Mouse (Mus musculus) C2C12 (cell line): ENCODE data around the gene Osbpl9. TPM values are rescaled to one million over a fixed set of nuclear protein-coding genes. Genes with fewer than 3 reads are reported as not detected.

Experiments
- H3K27me3 ChIP-seq: one replicate; pipeline ENCODE4 v1.6.1; 2011; ENCODE audit not compliant: control insufficient read depth, insufficient read depth, insufficient read length
- H3K36me3 ChIP-seq: one replicate; pipeline ENCODE4 v1.6.1; 2011; ENCODE audit not compliant: control insufficient read depth, insufficient read depth
- H3K4me3 ChIP-seq: one replicate; pipeline ENCODE4 v1.5.1; 2011; ENCODE audit warnings: mild to moderate bottlenecking, control low read depth; ENCODE audit not compliant: poor library complexity, insufficient read depth, severe bottlenecking
- H3K79me2 ChIP-seq: one replicate; pipeline ENCODE4 v1.6.1; 2011; ENCODE audit not compliant: control insufficient read depth, insufficient read depth
- H3K79me3 ChIP-seq: one replicate; pipeline ENCODE4 v1.6.1; 2011; ENCODE audit warnings: low read depth, control low read depth
- H3ac ChIP-seq: one replicate; pipeline ENCODE3; 2011; ENCODE audit warnings: low read depth; ENCODE audit not compliant: control insufficient read depth, insufficient read length
- CEBPB ChIP-seq: IDR thresholded peaks from one replicate; pipeline ENCODE4 v1.6.1; 2011; ENCODE audit warnings: low read depth, mild to moderate bottlenecking, control low read depth, moderate library complexity
- CTCF ChIP-seq: IDR thresholded peaks from one replicate; pipeline ENCODE4 v1.5.1; 2011; ENCODE audit not compliant: control insufficient read depth, insufficient read depth, insufficient read length
- FOSL1 ChIP-seq: IDR thresholded peaks from one replicate; pipeline ENCODE4 v1.8.0; 2011; ENCODE audit warnings: mild to moderate bottlenecking, low read length; ENCODE audit not compliant: poor library complexity, insufficient read depth, severe bottlenecking
- MAX ChIP-seq: IDR thresholded peaks from one replicate; pipeline ENCODE4 v1.6.1; 2011; ENCODE audit warnings: mild to moderate bottlenecking, control low read depth
- MYOD1 ChIP-seq: IDR thresholded peaks from one replicate; pipeline ENCODE4 v1.6.1; 2011; ENCODE audit warnings: low read depth; ENCODE audit not compliant: control insufficient read depth, insufficient read length
- MYOG ChIP-seq: IDR thresholded peaks from one replicate; pipeline ENCODE4 v1.6.1; 2011; ENCODE audit not compliant: control insufficient read depth, insufficient read length; ENCODE audit errors: extremely low read depth
- USF1 ChIP-seq: IDR thresholded peaks from one replicate; pipeline ENCODE4 v1.6.1; 2011; ENCODE audit warnings: low read depth, mild to moderate bottlenecking, control low read depth, moderate library complexity
- polyA plus RNA-seq: library from polyadenylated mRNA; unstranded; fragments of >200 nt; fragmentation: generic; extraction: Trizol; gene quantifications from one replicate; pipeline ENCODE4 v1.2.1, GENCODE M21; 2012; ENCODE audit warnings: missing spikeins

The Osbpl9 gene
- polyA plus RNA-seq, 1 experiment: 27.2 TPM

DNA sequence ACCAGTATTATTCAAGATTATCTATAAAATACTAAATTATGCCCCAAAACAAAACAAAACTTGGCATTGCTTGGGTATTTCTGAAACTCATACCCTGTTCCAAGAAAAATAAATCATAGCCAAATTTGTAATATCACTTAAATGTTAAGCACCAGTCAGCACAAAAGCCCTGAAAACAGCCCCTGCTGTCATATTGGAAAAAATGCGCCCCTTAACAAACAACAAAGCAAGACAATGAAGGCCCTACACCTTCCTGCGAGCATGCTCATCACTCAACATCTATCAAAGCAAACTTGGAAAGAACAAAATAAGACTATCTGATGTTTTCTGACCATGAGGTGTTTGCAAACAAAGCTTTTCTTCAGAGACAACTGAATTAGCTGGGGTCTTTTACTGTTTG lies 91.1 kb downstream of the Osbpl9 start:
- no peak overlapping the region for H3ac ChIP-seq
- no peaks in the 10 kb centered on the region for H3K27me3 ChIP-seq
- no peaks in the 10 kb centered on the region for H3K36me3 ChIP-seq
- peaks cover 70% of the 10 kb centered on the region for H3K79me3 ChIP-seq
- TF ChIP-seq FOSL1 (no peak), MYOG (no peak), USF1 (no peak), CEBPB (no peak), MYOD1 (no peak), CTCF (no peak), MAX (no peak)
- peaks cover 96% of the 10 kb centered on the region for H3K79me2 ChIP-seq
- H3K4me3 ChIP-seq: no peak overlapping the region

GRCm38 (mm10) chr4:109109686-109110085 lies 92.4 kb downstream of the Osbpl9 start:
- peaks cover 89% of the 10 kb centered on the region for H3K79me2 ChIP-seq
- no peak overlapping the region for H3K4me3 ChIP-seq
- H3K79me3 ChIP-seq: peaks cover 62% of the 10 kb centered on the region
- TF ChIP-seq MYOD1 (no peak), CTCF (no peak), USF1 (no peak), MAX (no peak), MYOG (no peak), CEBPB (no peak)
- no peak overlapping the region for H3ac ChIP-seq
- H3K36me3 ChIP-seq: no peaks in the 10 kb centered on the region
- H3K27me3 ChIP-seq: no peaks in the 10 kb centered on the region

DNA sequence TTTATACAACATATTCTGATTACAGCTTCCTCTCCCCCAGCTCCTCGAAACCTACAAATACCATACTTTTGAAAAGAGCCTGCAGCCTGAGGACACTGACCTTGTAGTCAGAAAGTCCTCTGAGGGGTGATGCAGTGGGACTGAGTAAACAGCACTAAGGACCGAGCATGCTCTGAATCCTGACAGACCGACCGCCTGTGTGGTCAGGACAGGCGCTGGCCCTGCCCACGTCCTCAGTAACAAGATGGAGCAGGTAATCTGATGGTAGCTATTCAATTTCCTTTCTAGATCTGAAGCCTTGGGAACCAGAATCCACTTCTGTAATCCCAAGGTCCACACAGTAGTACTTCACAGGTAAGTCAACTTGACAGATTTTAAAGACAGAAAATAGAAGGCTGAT lies 93.1 kb downstream of the Osbpl9 start:
- Histone ChIP-seq H3K4me3 (no peak overlapping the region), H3K27me3 (no peaks in the 10 kb centered on the region), H3K36me3 (no peaks in the 10 kb centered on the region), H3K79me2 (peaks cover 89% of the 10 kb centered on the region), H3K79me3 (peaks cover 60% of the 10 kb centered on the region), H3ac (no peak overlapping the region)
- TF ChIP-seq MYOD1: no peak
- TF ChIP-seq MAX: no peak
- no peak for TF ChIP-seq USF1
- no peak for TF ChIP-seq FOSL1
- TF ChIP-seq CTCF: no peak
- TF ChIP-seq CEBPB: no peak

DNA sequence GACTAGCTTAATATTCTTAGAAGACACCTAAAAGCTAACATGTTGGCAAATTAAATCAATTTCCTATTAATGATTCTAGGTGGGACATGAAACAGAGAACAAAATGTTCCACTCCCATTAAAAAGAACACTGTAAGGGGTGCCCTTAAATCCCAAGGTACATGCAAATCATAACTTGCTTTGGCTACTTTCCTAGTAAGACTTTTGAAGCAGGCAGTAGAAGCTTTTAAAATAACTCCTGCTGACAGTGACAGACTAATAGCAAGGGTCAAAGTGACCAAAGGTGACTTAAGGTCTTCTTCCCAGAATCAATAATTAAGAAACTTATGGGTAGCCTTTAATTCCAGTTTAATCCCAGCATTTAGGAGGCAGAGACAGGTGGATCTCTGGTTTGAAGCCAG lies 95.5 kb downstream of the Osbpl9 start:
- peaks cover under 1% of the 10 kb centered on the region for H3K36me3 ChIP-seq

DNA sequence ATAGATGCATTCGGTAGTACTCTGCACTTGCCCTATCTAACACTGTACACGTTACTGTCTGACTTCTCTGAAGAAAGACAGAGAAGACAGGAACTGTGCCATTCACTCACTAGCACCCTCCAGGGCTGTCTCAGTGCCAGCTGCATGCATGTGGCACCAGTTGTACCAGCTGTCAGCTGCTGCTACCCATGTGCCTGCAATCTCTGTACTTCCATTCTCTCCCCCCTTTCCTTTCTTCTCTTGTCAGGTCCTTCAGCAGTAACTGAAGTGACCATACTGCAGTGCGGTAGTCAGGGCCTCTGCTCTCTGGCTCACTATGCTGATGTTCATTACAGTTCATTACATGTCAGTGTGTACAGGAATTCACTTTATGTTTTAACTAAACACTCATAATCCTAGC lies 96.0 kb downstream of the Osbpl9 start:
- no peaks in the 10 kb centered on the region for H3K27me3 ChIP-seq
- peaks cover 39% of the 10 kb centered on the region for H3K79me3 ChIP-seq
- H3K79me2 ChIP-seq: peaks cover 82% of the 10 kb centered on the region
- peaks cover 6% of the 10 kb centered on the region for H3K36me3 ChIP-seq
- H3K4me3 ChIP-seq: no peak overlapping the region
- no peak overlapping the region for H3ac ChIP-seq
- TF ChIP-seq CEBPB (no peak), MYOD1 (peak; percentile 49)

More for the DNA sequence above, 95.5 kb downstream of the Osbpl9 start:
- no peak overlapping the region for H3K4me3 ChIP-seq
- H3ac ChIP-seq: no peak overlapping the region
- peaks cover 88% of the 10 kb centered on the region for H3K79me2 ChIP-seq
- no peaks in the 10 kb centered on the region for H3K27me3 ChIP-seq
- no peak for TF ChIP-seq CTCF
- no peak for TF ChIP-seq CEBPB
- TF ChIP-seq MYOG: no peak
- TF ChIP-seq USF1: no peak
- TF ChIP-seq FOSL1: no peak
- TF ChIP-seq MAX: no peak
- TF ChIP-seq MYOD1: no peak
- peaks cover 43% of the 10 kb centered on the region for H3K79me3 ChIP-seq

- peaks cover 77% of the 10 kb centered on the region for H3K79me2 ChIP-seq
- H3K36me3 ChIP-seq: peaks cover 14% of the 10 kb centered on the region
- H3ac ChIP-seq: no peak overlapping the region
- no peak overlapping the region for H3K4me3 ChIP-seq
- TF ChIP-seq FOSL1 (no peak), MYOD1 (peak; percentile 37), CEBPB (no peak), MYOG (no peak), CTCF (no peak)
- H3K79me3 ChIP-seq: peaks cover 35% of the 10 kb centered on the region
- no peaks in the 10 kb centered on the region for H3K27me3 ChIP-seq
Observed at GRCm38 (mm10) chr4:109105254-109105653, 96.8 kb downstream of the Osbpl9 start.
